Comparison of ENCODE assay signal across 8 mouse cellular contexts in genomic region chr11:101252941-101253340, GRCm38 (mm10). TPM values are rescaled to one million over a fixed set of nuclear protein-coding genes. Genes with fewer than 3 reads are reported as not detected.
DNase-seq lines count a peak whose midpoint lies in the region; ATAC-seq and TF ChIP-seq lines count a peak whose summit lies in the region.

No protein-coding gene starts in this region.

- H3K9me3 ChIP-seq in midbrain, embryonic 13.5 days, result no peaks in the 10 kb centered on the region

- peaks cover 11% of the 10 kb centered on the region for H3K36me3 ChIP-seq in midbrain, embryonic 13.5 days

- H3K4me3 ChIP-seq in layer of hippocampus, adult 2 months, result peak overlapping the region; percentile 81
- peak overlapping the region; percentile 90 for H3K4me3 ChIP-seq in midbrain, embryonic 13.5 days (replicated peaks)

- no peak for TF ChIP-seq CTCF in layer of hippocampus, adult 2 months (conservative IDR thresholded peaks at IDR 0.05)

- WGBS in midbrain, embryonic 13.5 days, result 11% methylated on average over 7 of the region's 7 CpGs

- peaks cover 5% of the 10 kb centered on the region for H3K27me3 ChIP-seq in midbrain, embryonic 13.5 days

- H3K4me1 ChIP-seq in midbrain, embryonic 13.5 days (replicated peaks), result peaks cover 18% of the 10 kb centered on the region

- H3K9ac ChIP-seq in midbrain, embryonic 13.5 days (replicated peaks), result peak overlapping the region; percentile 93

- DNase-seq in layer of hippocampus, adult 2 months (ENCODE audit: low spot score in 2 of 2), result no peak
- DNase-seq in layer of hippocampus, adult 9-11 months, result no peak
- DNase-seq in c-Kit-negative CD71-positive TER-119-positive erythroid progenitor cells, embryonic 14.5 days (ENCODE audit: low read depth, low spot score), result peak; percentile 44
- DNase-seq in heart, postnatal 10 days, result peak; percentile 36 to 37
- no peak for DNase-seq in right cerebral cortex, postnatal 4 days
- no peak for DNase-seq in layer of hippocampus, postnatal 25 days (ENCODE audit: extremely low spot score in 1 of 2, low spot score in 1 of 2)
- no peak for DNase-seq in left cerebral cortex, adult 18-20 months (ENCODE audit: low spot score in 2 of 2)

- intact Hi-C loops in heart, postnatal 10 days (cut with DNase I), result loop anchor here (2.0 kb wide), 2 partner anchors 26 to 50 kb away; partner anchors contain the start of genes Becn1, Cntd1 and Coa3

- no peak for ATAC-seq in midbrain, embryonic 13.5 days

- peak overlapping the region; percentile 96 for H3K27ac ChIP-seq in layer of hippocampus, adult 2 months
- peak overlapping the region; percentile 92 for H3K27ac ChIP-seq in midbrain, embryonic 13.5 days

- H3K4me2 ChIP-seq in midbrain, embryonic 13.5 days (replicated peaks), result peak overlapping the region; percentile 97

RNA-seq across cellular contexts. Expression of gene Vps25, which starts 0.6 kb away (rescaled TPM):
- 10 to 100 TPM; 68.8 to 69.4 TPM for total RNA-seq in layer of hippocampus, adult 2 months (2021)
- 100 to 1,000 TPM in 1 of 2 experiments, 10 to 100 TPM in 1; 97.5 to 111 TPM for total RNA-seq in heart, postnatal 10 days (2021)
- polyA plus RNA-seq in midbrain, embryonic 13.5 days (2015; fragmentation: Nextera tagmentation; extraction: Ambion mirVana), result 110 and 111 TPM in 2 replicates
- total RNA-seq in layer of hippocampus, postnatal 25 days (2021), result 10 to 100 TPM; 70.0 to 75.2 TPM
- 10 to 100 TPM; 56.8 to 65.8 TPM for total RNA-seq in left cerebral cortex, adult 18-20 months (2021)

RNA-seq across cellular contexts. Expression of gene Ramp2, which starts 7.1 kb away (rescaled TPM):
- total RNA-seq in layer of hippocampus, adult 2 months (2021), result 10 to 100 TPM; 62.2 to 68.0 TPM
- total RNA-seq in heart, postnatal 10 days (2021), result 100 to 1,000 TPM; 146 to 180 TPM
- 64.4 and 65.7 TPM in 2 replicates for polyA plus RNA-seq in midbrain, embryonic 13.5 days (2015; fragmentation: Nextera tagmentation; extraction: Ambion mirVana)
- 10 to 100 TPM; 50.2 to 72.5 TPM for total RNA-seq in layer of hippocampus, postnatal 25 days (2021)
- 10 to 100 TPM; 31.4 to 37.8 TPM for total RNA-seq in left cerebral cortex, adult 18-20 months (2021)

RNA-seq across cellular contexts. Expression of gene Wnk4, which starts 7.4 kb away (rescaled TPM):
- 10 to 100 TPM; 11.3 to 11.4 TPM for total RNA-seq in layer of hippocampus, adult 2 months (2021)
- 1 to 10 TPM; 5.7 to 7.6 TPM for total RNA-seq in heart, postnatal 10 days (2021)
- polyA plus RNA-seq in midbrain, embryonic 13.5 days (2015; fragmentation: Nextera tagmentation; extraction: Ambion mirVana), result 7.2 and 7.5 TPM in 2 replicates
- total RNA-seq in layer of hippocampus, postnatal 25 days (2021), result 1 to 10 TPM; 6.2 to 7.7 TPM
- 1 to 10 TPM; 7.0 to 8.8 TPM for total RNA-seq in left cerebral cortex, adult 18-20 months (2021)

RNA-seq across cellular contexts. Expression of gene Cntd1, which starts 25.9 kb away (rescaled TPM):
- under 1 TPM; 0.29 to 0.56 TPM for total RNA-seq in layer of hippocampus, adult 2 months (2021)
- total RNA-seq in heart, postnatal 10 days (2021), result under 1 TPM; 0.14 to 0.57 TPM
- polyA plus RNA-seq in midbrain, embryonic 13.5 days (2015; fragmentation: Nextera tagmentation; extraction: Ambion mirVana), result 1.2 and 1.3 TPM in 2 replicates
- total RNA-seq in layer of hippocampus, postnatal 25 days (2021), result under 1 TPM; 0.25 to 0.35 TPM
- under 1 TPM; 0.46 to 0.56 TPM for total RNA-seq in left cerebral cortex, adult 18-20 months (2021)

RNA-seq across cellular contexts. Expression of gene Coa3, which starts 26.0 kb away (rescaled TPM):
- total RNA-seq in layer of hippocampus, adult 2 months (2021), result 100 to 1,000 TPM in 1 of 2 experiments, 10 to 100 TPM in 1; 95.5 to 108 TPM
- 10 to 100 TPM; 84.2 to 92.6 TPM for total RNA-seq in heart, postnatal 10 days (2021)
- polyA plus RNA-seq in midbrain, embryonic 13.5 days (2015; fragmentation: Nextera tagmentation; extraction: Ambion mirVana), result 210 and 213 TPM in 2 replicates
- total RNA-seq in layer of hippocampus, postnatal 25 days (2021), result 100 to 1,000 TPM in 1 of 2 experiments, 10 to 100 TPM in 1; 87.2 to 117 TPM
- 100 to 1,000 TPM; 103 to 112 TPM for total RNA-seq in left cerebral cortex, adult 18-20 months (2021)

Comparison
In these comparisons a context has a peak if more than half of its experiments do, and no peak if none do; other contexts are left out.
1. DNase-seq: peak in c-Kit-negative CD71-positive TER-119-positive erythroid progenitor cells, embryonic 14.5 days (single experiment) and heart, postnatal 10 days (2 of 2); none in layer of hippocampus, adult 2 months (0 of 2), layer of hippocampus, adult 9-11 months (single experiment), right cerebral cortex, postnatal 4 days (single experiment), layer of hippocampus, postnatal 25 days (0 of 2) and left cerebral cortex, adult 18-20 months (0 of 2).